Mouse (Mus musculus) stomach, embryonic 16.5 days (tissue): Measurements from ENCODE around the gene Cxcr5. TPM values are rescaled to one million over a fixed set of nuclear protein-coding genes. Genes with fewer than 3 reads are reported as not detected.
A peak's percentile ranks its signal among the peaks of the same experiment; 100 is the strongest.

Source experiments
- ATAC-seq: fragments of 200-750 bp; cut with Nextera tagmentation; 2 replicates; pipeline ENCODE4 v1.8.0; 2017; ENCODE audit warnings: moderate number of reproducible peaks, moderate TSS enrichment; ENCODE audit not compliant: insufficient read depth, low FRiP score
- H3K27ac ChIP-seq: fragments of 300-500 bp; sonication (generic); 2 replicates; pipeline ENCODE4 v1.5.1; 2014; ENCODE audit warnings: low read length
- H3K27me3 ChIP-seq: fragments of 300-500 bp; sonication (generic); 2 replicates; pipeline ENCODE4 v1.6.1; 2014; ENCODE audit warnings: low read length, control low read depth, mixed read lengths; ENCODE audit not compliant: control insufficient read depth, insufficient read depth
- H3K36me3 ChIP-seq: fragments of 300-500 bp; sonication (generic); 2 replicates; pipeline ENCODE4 v1.6.1; 2014; ENCODE audit warnings: low read length; ENCODE audit not compliant: control insufficient read depth, insufficient read depth
- H3K4me1 ChIP-seq: fragments of 300-500 bp; sonication (generic); 2 replicates; pipeline ENCODE4 v1.6.1; 2014; ENCODE audit warnings: low read length, control low read depth, mixed read lengths; ENCODE audit not compliant: control insufficient read depth, insufficient read depth
- H3K4me2 ChIP-seq: fragments of 300-500 bp; sonication (generic); 2 replicates; pipeline ENCODE4 v1.6.1; 2014; ENCODE audit warnings: low read depth, low read length, mixed read lengths
- H3K4me3 ChIP-seq: fragments of 300-500 bp; sonication (generic); replicated peaks from 2 replicates; pipeline ENCODE4 v1.5.1; 2014; ENCODE audit warnings: mild to moderate bottlenecking, low read length
- H3K9ac ChIP-seq: fragments of 300-500 bp; sonication (generic); 2 replicates; pipeline ENCODE4 v1.6.1; 2014; ENCODE audit warnings: low read length
- H3K9me3 ChIP-seq: fragments of 300-500 bp; sonication (generic); replicated peaks from 2 replicates; pipeline ENCODE4 v1.6.1; 2016; ENCODE audit warnings: low read length, control low read depth; ENCODE audit not compliant: control insufficient read depth
- WGBS: fragments of 180-500 bp; shearing (Covaris S2); extraction: QIAGEN DNeasy Blood & Tissue Kit; methylation state at CpG from one replicate; pipeline ENCODE4 v1.1.7; 2014; 5-methylcytosine and 5-hydroxymethylcytosine counted together
- polyA plus RNA-seq: library from polyadenylated mRNA; unstranded; fragments of >200 nt; fragmentation: Nextera tagmentation; extraction: Ambion mirVana; gene quantifications from 2 replicates; pipeline ENCODE4 v1.2.1, GENCODE M21; 2015

Cxcr5 gene
- polyA plus RNA-seq, 1 experiment from 2014 or later = 0.49 TPM

DNA sequence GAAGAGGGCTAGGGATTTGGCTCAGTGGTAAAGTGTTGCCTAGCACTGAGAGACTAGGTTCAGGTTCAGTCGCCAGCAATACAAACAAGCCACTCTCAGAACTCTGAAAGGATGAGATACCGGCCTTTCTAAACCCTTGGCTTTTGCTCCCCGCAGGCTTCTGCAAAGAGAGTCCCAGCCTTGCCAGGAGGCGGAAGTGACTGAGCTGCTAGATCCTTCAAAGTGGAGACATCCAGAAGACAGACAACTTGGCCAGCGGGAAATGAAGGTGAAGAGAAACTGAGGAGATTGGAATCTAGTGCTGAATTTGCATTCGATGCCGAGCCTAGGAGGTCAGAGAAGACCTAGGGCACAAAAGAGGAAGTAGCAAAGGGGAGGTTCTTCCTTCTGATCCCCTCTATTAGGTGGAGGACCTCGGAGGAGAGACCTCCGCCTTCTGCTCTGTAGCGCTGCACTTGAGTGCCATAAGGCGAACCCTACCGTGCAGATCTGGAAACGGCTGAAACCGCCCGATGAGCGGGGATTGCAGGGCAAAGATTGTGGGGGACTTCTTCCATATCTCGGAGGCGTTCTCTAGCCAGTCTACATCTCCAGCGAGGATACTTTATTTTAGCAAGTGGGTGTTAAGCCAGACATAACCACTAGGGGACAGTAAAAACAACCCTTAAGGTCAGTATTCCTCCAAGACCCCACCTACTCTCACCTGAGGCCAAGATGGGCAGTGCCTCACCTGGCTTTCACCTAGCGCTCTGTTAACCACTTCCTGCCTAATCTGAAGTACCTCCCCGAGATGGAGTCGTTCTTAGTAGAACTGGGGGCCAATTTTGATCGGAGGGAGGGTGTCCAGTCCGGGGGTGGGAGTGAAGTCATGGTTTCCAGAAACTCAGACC lies 84.1 kb downstream of the Cxcr5 start:
- H3K27me3 ChIP-seq = no peaks in the 10 kb centered on the region
- H3K27ac ChIP-seq = peak overlapping the region; percentile 100
- H3K36me3 ChIP-seq = no peaks in the 10 kb centered on the region
- peak overlapping the region; percentile 93 for H3K4me3 ChIP-seq
- peaks cover 19% of the 10 kb centered on the region for H3K4me1 ChIP-seq
- peak overlapping the region; percentile 88 for H3K4me2 ChIP-seq
- 6% methylated on average over 24 of the region's 24 CpGs for WGBS
- no peaks in the 10 kb centered on the region for H3K9me3 ChIP-seq
- ATAC-seq = peak; percentile 12
- peak overlapping the region; percentile 93 for H3K9ac ChIP-seq

GRCm38 (mm10) chr9:44475936-44476335 lies 85.7 kb downstream of the Cxcr5 start:
- H3K9me3 ChIP-seq = no peaks in the 10 kb centered on the region
- no peaks in the 10 kb centered on the region for H3K36me3 ChIP-seq
- no peak overlapping the region for H3K27ac ChIP-seq
- no peak overlapping the region for H3K9ac ChIP-seq
- no peak overlapping the region for H3K4me3 ChIP-seq
- ATAC-seq = no peak
- H3K4me1 ChIP-seq = peaks cover 11% of the 10 kb centered on the region
- WGBS = 95% methylated on average over 3 of the region's 3 CpGs
- no peak overlapping the region for H3K4me2 ChIP-seq
- H3K27me3 ChIP-seq = no peaks in the 10 kb centered on the region

GRCm38 (mm10) chr9:44474327-44474726 lies 87.3 kb downstream of the Cxcr5 start:
- no peaks in the 10 kb centered on the region for H3K36me3 ChIP-seq
- no peak overlapping the region for H3K4me3 ChIP-seq
- peaks cover 6% of the 10 kb centered on the region; the same call in 1 of the 2 replicates for H3K4me1 ChIP-seq
- WGBS = 41% methylated on average over 1 of the region's 1 CpGs
- H3K27me3 ChIP-seq = no peaks in the 10 kb centered on the region
- no peak overlapping the region for H3K4me2 ChIP-seq
- no peak overlapping the region for H3K27ac ChIP-seq
- no peaks in the 10 kb centered on the region for H3K9me3 ChIP-seq
- no peak for ATAC-seq
- no peak overlapping the region for H3K9ac ChIP-seq

GRCm38 (mm10) chr9:44473184-44473583 lies 88.5 kb downstream of the Cxcr5 start:
- Histone ChIP-seq H3K9ac (no peak overlapping the region), H3K4me1 (peaks cover 6% of the 10 kb centered on the region; the same call in 1 of the 2 replicates), H3K9me3 (no peaks in the 10 kb centered on the region), H3K4me3 (no peak overlapping the region), H3K36me3 (no peaks in the 10 kb centered on the region), H3K27ac (no peak overlapping the region), H3K4me2 (no peak overlapping the region), H3K27me3 (no peaks in the 10 kb centered on the region)
- no peak for ATAC-seq
- WGBS = 57% methylated on average over 3 of the region's 3 CpGs

DNA sequence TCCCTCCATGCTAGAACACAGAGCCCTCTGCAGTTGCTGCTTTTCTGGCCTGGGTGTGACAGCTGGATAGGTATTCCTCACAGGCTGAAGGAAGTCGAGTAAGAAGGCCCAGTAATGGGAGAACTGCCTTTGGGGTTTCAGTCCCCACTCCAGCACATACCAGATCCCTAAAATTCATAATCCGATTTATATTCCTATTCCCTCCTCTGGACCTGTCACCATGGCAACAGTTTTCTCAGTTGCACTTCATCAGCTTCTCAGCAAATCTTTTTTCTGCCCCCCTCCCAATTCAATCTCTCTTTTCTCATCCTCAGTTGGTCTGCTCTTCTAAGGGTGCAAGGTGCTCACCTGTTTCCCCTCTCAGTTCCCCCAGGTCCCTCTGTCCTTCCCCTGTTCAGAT lies 92.9 kb downstream of the Cxcr5 start:
- WGBS = 44% methylated on average over 2 of the region's 2 CpGs
- H3K4me3 ChIP-seq = no peak overlapping the region
- no peak overlapping the region for H3K27ac ChIP-seq
- ATAC-seq = no peak
- H3K4me2 ChIP-seq = no peak overlapping the region
- no peaks in the 10 kb centered on the region for H3K4me1 ChIP-seq
- no peaks in the 10 kb centered on the region for H3K27me3 ChIP-seq
- no peaks in the 10 kb centered on the region for H3K9me3 ChIP-seq
- H3K36me3 ChIP-seq = no peaks in the 10 kb centered on the region
- no peak overlapping the region for H3K9ac ChIP-seq

DNA sequence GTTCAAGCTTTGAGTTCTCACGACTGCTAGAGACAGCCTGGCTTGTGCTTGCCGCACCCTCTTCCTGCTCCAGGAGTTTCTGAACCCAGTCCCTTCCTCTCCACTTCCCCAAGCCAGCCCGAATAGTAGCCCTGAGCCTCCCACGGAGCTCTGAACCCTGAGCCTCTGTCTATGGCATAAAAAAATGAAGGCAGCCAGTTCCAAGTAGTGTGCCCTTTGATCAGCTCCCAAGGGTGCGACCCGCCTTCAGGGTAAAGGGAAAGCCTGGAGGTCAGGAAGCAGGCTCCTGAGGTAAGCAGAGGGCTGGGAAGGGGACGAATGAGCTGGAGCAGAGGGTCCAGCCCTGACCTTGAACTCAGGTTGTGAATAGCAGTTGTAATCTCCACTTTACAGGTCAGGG lies 93.5 kb downstream of the Cxcr5 start:
- Histone ChIP-seq H3K9ac (no peak overlapping the region), H3K4me1 (no peaks in the 10 kb centered on the region), H3K27me3 (no peaks in the 10 kb centered on the region), H3K9me3 (no peaks in the 10 kb centered on the region), H3K4me3 (no peak overlapping the region), H3K27ac (no peak overlapping the region), H3K36me3 (no peaks in the 10 kb centered on the region), H3K4me2 (no peak overlapping the region)
- 53% methylated on average over 7 of the region's 7 CpGs for WGBS
- ATAC-seq = no peak

GRCm38 (mm10) chr9:44461950-44462349 lies 99.7 kb downstream of the Cxcr5 start:
- Histone ChIP-seq H3K9me3 (no peaks in the 10 kb centered on the region), H3K36me3 (no peaks in the 10 kb centered on the region), H3K27me3 (no peaks in the 10 kb centered on the region), H3K4me3 (no peak overlapping the region), H3K4me2 (no peak overlapping the region), H3K4me1 (peaks cover 4% of the 10 kb centered on the region), H3K27ac (no peak overlapping the region), H3K9ac (no peak overlapping the region)
- WGBS = 71% methylated on average over 5 of the region's 5 CpGs
- no peak for ATAC-seq

Other genes with a start within 250 kb of the Cxcr5 start
- 6.7 and 8.0 TPM in 2 replicates for gene C2cd2l, start 241.6 kb downstream of the Cxcr5 start, polyA plus RNA-seq
- 32.0 and 40.6 TPM in 2 replicates for gene Dpagt1, start 235.9 kb downstream of the Cxcr5 start, polyA plus RNA-seq
- 203 and 218 TPM in 2 replicates for gene H2afx, start 227.2 kb downstream of the Cxcr5 start, polyA plus RNA-seq
- 162 and 170 TPM in 2 replicates for gene Hmbs, start 217.6 kb downstream of the Cxcr5 start, polyA plus RNA-seq
- gene Vps11, start 200.2 kb downstream of the Cxcr5 start, polyA plus RNA-seq = 30.0 and 31.6 TPM in 2 replicates
- 33.8 and 41.3 TPM in 2 replicates for gene Hyou1, start 182.4 kb downstream of the Cxcr5 start, polyA plus RNA-seq
- gene Slc37a4, start 165.0 kb downstream of the Cxcr5 start, polyA plus RNA-seq = 34.4 and 35.6 TPM in 2 replicates
- gene Rps25, start 154.7 kb downstream of the Cxcr5 start, polyA plus RNA-seq = 1,506 and 1,598 TPM in 2 replicates
- gene Trappc4, start 154.3 kb downstream of the Cxcr5 start, polyA plus RNA-seq = 112 and 116 TPM in 2 replicates
- gene Ccdc84, start 143.3 kb downstream of the Cxcr5 start, polyA plus RNA-seq = 22.4 and 27.6 TPM in 2 replicates
- gene Foxr1, start 120.7 kb downstream of the Cxcr5 start, polyA plus RNA-seq = not detected in 2 replicates
- 31.1 and 39.0 TPM in 2 replicates for gene Upk2, start 106.9 kb downstream of the Cxcr5 start, polyA plus RNA-seq
- 9.0 and 10.6 TPM in 2 replicates for gene Bcl9l, start 79.1 kb downstream of the Cxcr5 start, polyA plus RNA-seq
- 10.6 and 11.5 TPM in 2 replicates for gene Ddx6, start 43.0 kb upstream of the Cxcr5 start, polyA plus RNA-seq
- gene Treh, start 111.4 kb upstream of the Cxcr5 start, polyA plus RNA-seq = not detected in 2 replicates
- gene Phldb1, start 173.3 kb upstream of the Cxcr5 start, polyA plus RNA-seq = 22.4 and 24.5 TPM in 2 replicates
- 212 and 218 TPM in 2 replicates for gene Arcn1, start 206.0 kb upstream of the Cxcr5 start, polyA plus RNA-seq
- gene Ift46, start 206.0 kb upstream of the Cxcr5 start, polyA plus RNA-seq = 76.3 and 77.3 TPM in 2 replicates
- gene Tmem25, start 237.4 kb upstream of the Cxcr5 start, polyA plus RNA-seq = 3.6 and 4.5 TPM in 2 replicates
- gene Ttc36, start 241.2 kb upstream of the Cxcr5 start, polyA plus RNA-seq = 8.3 and 8.5 TPM in 2 replicates